12 mouse cellular contexts compared by ENCODE assay signal in genomic region chr9:45261872-45262271, GRCm38 (mm10).
DNase-seq lines count a peak whose midpoint lies in the region; ATAC-seq lines count a peak whose summit lies in the region.
"Had no signal": no experiment of that assay in that cellular context is flagged by ENCODE, and none has a peak within 500 bp of the region (broad histone marks: within the 10 kb centered on the region; RNA-seq: fewer than 3 reads in every experiment).

No protein-coding gene starts in this region.

- no peak for ATAC-seq in cerebellum, adult (ENCODE audit: insufficient number of reproducible peaks, low FRiP score, low TSS enrichment)
- ATAC-seq: forebrain, embryonic 15.5 days; hindbrain, embryonic 16.5 days; intestine, embryonic 15.5 days; Patski had no signal

- DNase-seq in cerebellum, adult 8-10 months = peak; percentile 28
- DNase-seq in cerebellum, adult 11-12 months = no peak
- peak; percentile 46 to 61 for DNase-seq in cerebellum, postnatal 14 days
- DNase-seq in retina, embryonic 14.5 days (ENCODE audit: low spot score) = peak; percentile 30
- no peak for DNase-seq in retina, postnatal 1 day
- no peak for DNase-seq in testis, postnatal 14 days (ENCODE audit: low spot score)
- DNase-seq: B cell, adult 2 months had no signal

Comparison
In these comparisons a context has a peak if more than half of its experiments do, and no peak if none do; other contexts are left out.
1. DNase-seq: peak in cerebellum, adult 8-10 months (single experiment), cerebellum, postnatal 14 days (2 of 2) and retina, embryonic 14.5 days (single experiment); none in cerebellum, adult 11-12 months (single experiment), retina, postnatal 1 day (single experiment) and testis, postnatal 14 days (single experiment).